Mouse (Mus musculus) cerebellum, adult (tissue): ENCODE data around the gene Hsd17b3.
"Not testable (repeated sequence)": the region's sequence is repeated elsewhere in the genome, so short reads cannot be mapped to it uniquely, and the experiment has no call there.

Experiments
- ATAC-seq: cut with Nextera tagmentation; 2 replicates; pipeline ENCODE4 v1.9.2; 2017; ENCODE audit warnings: mild to moderate bottlenecking, moderate library complexity, mixed read lengths; ENCODE audit not compliant: insufficient number of reproducible peaks, low FRiP score, low TSS enrichment

Gene Hsd17b3

GRCm38 (mm10) chr13:64086036-64086435, 3.0 kb downstream of the Hsd17b3 start:
- ATAC-seq, result no peak

- no peak for ATAC-seq
Measured at GRCm38 (mm10) chr13:64083331-64083730, 5.7 kb downstream of the Hsd17b3 start.

- no peak for ATAC-seq
Measured at GRCm38 (mm10) chr13:64081012-64081919, 7.8 kb downstream of the Hsd17b3 start.

- no peak for ATAC-seq
Measured at GRCm38 (mm10) chr13:64077591-64077990, 11.4 kb downstream of the Hsd17b3 start.

- no peak for ATAC-seq
Measured at GRCm38 (mm10) chr13:64076074-64076473, 13.0 kb downstream of the Hsd17b3 start.

- ATAC-seq, result no peak
Measured at GRCm38 (mm10) chr13:64066653-64067052, 22.4 kb downstream of the Hsd17b3 start.

- no peak for ATAC-seq
Measured at GRCm38 (mm10) chr13:64064276-64064675, 24.8 kb downstream of the Hsd17b3 start.

- no peak for ATAC-seq
Measured at GRCm38 (mm10) chr13:64060935-64061506, 28.0 kb downstream of the Hsd17b3 start.

- ATAC-seq, result no peak
Measured at GRCm38 (mm10) chr13:64053959-64054358, 35.1 kb downstream of the Hsd17b3 start.

GRCm38 (mm10) chr13:64052281-64052680, 36.7 kb downstream of the Hsd17b3 start:
- not testable (repeated sequence) for ATAC-seq

GRCm38 (mm10) chr13:64050895-64051294, 38.1 kb downstream of the Hsd17b3 start:
- ATAC-seq, result no peak

GRCm38 (mm10) chr13:64049535-64049934, 39.5 kb downstream of the Hsd17b3 start:
- ATAC-seq, result no peak

GRCm38 (mm10) chr13:64048467-64048866, 40.6 kb downstream of the Hsd17b3 start:
- no peak for ATAC-seq

GRCm38 (mm10) chr13:64039976-64040375, 49.1 kb downstream of the Hsd17b3 start:
- ATAC-seq, result no peak

GRCm38 (mm10) chr13:64038114-64038513, 50.9 kb downstream of the Hsd17b3 start:
- peak; percentile 74 for ATAC-seq

- peak; percentile 79 for ATAC-seq
Measured at GRCm38 (mm10) chr13:64036079-64037011, 52.7 kb downstream of the Hsd17b3 start.

- ATAC-seq, result no peak
Measured at GRCm38 (mm10) chr13:64035036-64035435, 54.0 kb downstream of the Hsd17b3 start.

- ATAC-seq, result no peak
Measured at GRCm38 (mm10) chr13:64033921-64034320, 55.1 kb downstream of the Hsd17b3 start.

- ATAC-seq, result no peak
Measured at GRCm38 (mm10) chr13:64033181-64033580, 55.8 kb downstream of the Hsd17b3 start.

GRCm38 (mm10) chr13:64031254-64031653, 57.8 kb downstream of the Hsd17b3 start:
- no peak for ATAC-seq

GRCm38 (mm10) chr13:64030792-64031191, 58.2 kb downstream of the Hsd17b3 start:
- ATAC-seq, result no peak
